24 mouse cellular contexts compared by ENCODE assay signal in the genomic region with DNA sequence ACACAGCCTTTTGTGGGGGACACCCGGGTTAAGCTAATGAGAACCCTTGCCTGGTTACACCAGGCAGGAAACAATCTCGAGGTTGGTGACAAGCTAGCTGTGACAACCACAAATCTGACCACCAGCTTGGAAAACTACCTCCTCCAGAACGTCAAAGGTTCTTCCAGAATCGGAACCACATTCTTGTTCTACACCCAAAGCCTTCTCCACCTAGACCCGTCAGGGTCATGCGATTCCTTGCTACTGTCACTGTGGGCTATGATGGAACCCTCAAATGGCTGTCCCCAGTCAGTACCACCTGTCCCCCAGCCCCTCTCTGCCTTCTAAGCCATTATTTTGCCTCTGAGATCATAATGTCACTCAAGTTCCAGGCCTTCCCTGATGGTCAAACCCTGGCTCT.
"Had no signal": no experiment of that assay in that cellular context is flagged by ENCODE, and none has a peak within 500 bp of the region (broad histone marks: within the 10 kb centered on the region; RNA-seq: fewer than 3 reads in every experiment).

No protein-coding gene starts in this region.

- H3K36me3 ChIP-seq: heart, embryonic 13.5 days; heart, embryonic 15.5 days; hindbrain, embryonic 13.5 days; hindbrain, embryonic 15.5 days; limb, embryonic 13.5 days; limb, embryonic 15.5 days had no signal

- H3K4me1 ChIP-seq: heart, embryonic 13.5 days; heart, embryonic 15.5 days; hindbrain, embryonic 15.5 days; limb, embryonic 15.5 days had no signal

- H3K9me3 ChIP-seq: heart, embryonic 13.5 days; heart, embryonic 15.5 days; hindbrain, embryonic 13.5 days; hindbrain, embryonic 15.5 days; limb, embryonic 13.5 days; limb, embryonic 15.5 days had no signal

- H3K4me3 ChIP-seq: gastrocnemius, adult 2 months; heart, adult 2 months; heart, embryonic 13.5 days; heart, embryonic 15.5 days; hindbrain, embryonic 13.5 days; hindbrain, embryonic 15.5 days; limb, embryonic 13.5 days; limb, embryonic 15.5 days had no signal

- DNase-seq: gastrocnemius, adult 2 months; gastrocnemius, postnatal 10 days; gastrocnemius, postnatal 25 days; heart, adult 11 months; heart, adult 2 months; heart, postnatal 14 days; heart, postnatal 36 days; kidney, adult 18-20 months; kidney, postnatal 14 days; kidney, postnatal 36 days; layer of hippocampus, adult 9-11 months; layer of hippocampus, postnatal 36 days; left cerebral cortex, postnatal 4 days had no signal

- H3K4me2 ChIP-seq: heart, embryonic 11.5 days; heart, embryonic 13.5 days; heart, embryonic 15.5 days; hindbrain, embryonic 13.5 days; hindbrain, embryonic 15.5 days; limb, embryonic 13.5 days; limb, embryonic 15.5 days; liver, embryonic 11.5 days had no signal

- H3K9ac ChIP-seq: heart, embryonic 13.5 days; heart, embryonic 15.5 days; hindbrain, embryonic 13.5 days; hindbrain, embryonic 15.5 days; limb, embryonic 13.5 days; limb, embryonic 15.5 days; liver, embryonic 14.5 days had no signal

- H3K27ac ChIP-seq: gastrocnemius, adult 2 months; heart, adult 2 months; heart, embryonic 13.5 days; heart, embryonic 15.5 days; hindbrain, embryonic 13.5 days; hindbrain, embryonic 15.5 days; hindbrain, postnatal 0 days; kidney, postnatal 0 days; limb, embryonic 13.5 days; limb, embryonic 15.5 days; liver, embryonic 14.5 days had no signal

- ATAC-seq: hindbrain, postnatal 0 days had no signal

- H3K27me3 ChIP-seq: heart, embryonic 13.5 days; heart, embryonic 15.5 days; hindbrain, embryonic 13.5 days; hindbrain, embryonic 15.5 days; limb, embryonic 13.5 days; limb, embryonic 15.5 days had no signal
